Mouse (Mus musculus): ENCODE data around the gene Kat6b. TPM values are rescaled to one million over a fixed set of nuclear protein-coding genes. Genes with fewer than 3 reads are reported as not detected.
A peak's percentile ranks its signal among the peaks of the same experiment; 100 is the strongest.

The Kat6b gene
- polyA plus RNA-seq, 1 experiment = 124 TPM

- peak overlapping the region; percentile 97 for H3K27ac ChIP-seq (ENCODE audit: insufficient read depth, low read depth, low read length)
- H3K4me3 ChIP-seq (ENCODE audit: insufficient read depth, low read depth, low read length) = peak overlapping the region; percentile 99
- no peak for TF ChIP-seq CTCF (IDR thresholded peaks at IDR 0.05; ENCODE audit: insufficient read depth, low read depth, low read length)
- peaks cover 6% of the 10 kb centered on the region for H3K4me1 ChIP-seq (ENCODE audit: control insufficient read depth, insufficient read depth, low read length)
- 8% methylated on average over 7 of the region's 7 CpGs for WGBS
Observed at GRCm38 (mm10) chr14:21498361-21498996, 17.2 kb downstream of the Kat6b start.

DNA sequence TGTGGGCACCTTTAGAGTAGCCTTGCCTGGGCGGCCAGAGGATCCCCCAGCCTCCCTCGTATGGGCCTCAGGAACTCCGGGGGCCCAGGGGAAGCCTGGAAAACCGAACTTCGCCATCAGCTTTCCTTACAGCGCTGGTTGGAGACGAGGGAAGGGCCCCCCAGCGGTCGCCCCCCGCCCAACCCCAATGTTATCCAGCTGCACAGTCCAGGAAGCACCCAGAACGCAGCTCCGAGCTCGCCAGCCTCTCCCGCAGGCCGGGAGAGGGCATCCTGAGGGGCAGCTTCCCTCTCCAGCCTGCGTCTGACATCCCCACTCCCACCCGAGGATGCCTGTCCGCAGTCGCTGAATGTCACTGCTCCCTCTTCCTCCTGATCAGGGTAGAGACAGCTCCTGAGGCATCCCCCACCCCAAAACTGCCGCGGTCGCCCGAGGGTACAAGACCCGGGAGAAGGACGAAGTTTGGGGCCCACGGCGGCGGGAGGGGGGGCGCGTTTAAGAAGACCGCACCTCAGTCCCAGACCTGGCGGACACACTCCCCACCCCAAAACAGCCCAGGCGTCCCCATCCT lies 17.9 kb downstream of the Kat6b start:
- Histone ChIP-seq H3K4me1 (ENCODE audit: control insufficient read depth, insufficient read depth, low read length) (peaks cover 6% of the 10 kb centered on the region), H3K27ac (ENCODE audit: insufficient read depth, low read depth, low read length) (peak overlapping the region; percentile 97), H3K4me3 (ENCODE audit: insufficient read depth, low read depth, low read length) (peak overlapping the region; percentile 99)
- 0% methylated on average over 33 of the region's 33 CpGs for WGBS
- TF ChIP-seq POLR2A (IDR thresholded peaks at IDR 0.05; ENCODE audit: insufficient read depth, low read depth, low read length) = no peak; the same call in 1 of the 2 replicates
- no peak for TF ChIP-seq CTCF (IDR thresholded peaks at IDR 0.05; ENCODE audit: insufficient read depth, low read depth, low read length)

- Histone ChIP-seq H3K4me3 (ENCODE audit: insufficient read depth, low read depth, low read length) (peak overlapping the region; percentile 99), H3K27ac (ENCODE audit: insufficient read depth, low read depth, low read length) (peak overlapping the region; percentile 100), H3K4me1 (ENCODE audit: control insufficient read depth, insufficient read depth, low read length) (peaks cover 6% of the 10 kb centered on the region)
- TF ChIP-seq CTCF (IDR thresholded peaks at IDR 0.05; ENCODE audit: insufficient read depth, low read depth, low read length) (no peak), POLR2A (IDR thresholded peaks at IDR 0.05; ENCODE audit: insufficient read depth, low read depth, low read length) (peak; percentile 13; the same call in 1 of the 2 replicates)
- 1% methylated on average over 54 of the region's 57 CpGs for WGBS
Observed at GRCm38 (mm10) chr14:21499631-21500153, 18.5 kb downstream of the Kat6b start.

DNA sequence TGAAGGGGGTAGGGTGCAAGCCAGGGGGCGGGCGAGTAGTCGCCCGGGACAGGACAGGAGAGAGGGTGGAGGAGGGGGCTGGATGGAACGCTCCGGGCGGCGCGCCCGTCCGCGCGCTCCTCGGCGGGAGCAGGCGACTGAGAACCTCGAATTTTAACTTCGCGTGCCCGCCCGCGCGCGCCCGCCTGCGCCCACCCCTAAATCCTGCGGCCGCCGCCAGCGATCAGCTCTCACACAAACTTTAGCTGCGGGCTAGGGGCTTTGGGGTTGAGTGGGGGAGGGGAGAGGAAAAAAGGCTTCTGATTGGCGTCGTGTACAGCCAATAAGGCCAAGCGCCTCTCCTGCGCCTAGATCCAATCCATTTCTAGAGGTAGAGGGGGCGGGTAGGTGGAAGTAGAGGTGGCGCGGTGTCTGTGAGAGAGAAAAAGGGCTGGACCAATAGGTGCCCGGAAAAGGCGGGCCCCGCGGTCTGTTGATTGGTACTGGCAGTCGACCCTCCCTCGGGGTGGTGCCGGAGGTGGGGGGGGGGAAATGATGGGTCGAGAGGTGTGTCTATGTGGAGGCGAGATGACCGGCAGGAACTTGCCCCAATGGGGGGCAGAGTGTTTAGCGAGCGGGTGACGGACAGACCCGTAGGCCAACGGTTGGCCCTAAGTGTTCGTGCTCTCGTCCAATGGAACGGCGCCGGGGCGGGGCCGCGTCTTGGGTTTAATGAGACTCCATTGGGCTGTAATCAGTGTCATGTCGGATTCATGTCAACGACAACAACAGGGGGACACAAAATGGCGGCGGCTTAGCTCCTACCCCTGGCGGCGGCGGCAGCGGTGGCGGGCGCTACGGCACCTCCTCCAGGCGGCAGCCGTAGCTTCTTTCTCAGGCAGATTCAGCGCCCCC lies 19.2 kb downstream of the Kat6b start:
- H3K27ac ChIP-seq (ENCODE audit: insufficient read depth, low read depth, low read length) = peak overlapping the region; percentile 100
- under 1% methylated on average over 75 of the region's 75 CpGs for WGBS

DNA sequence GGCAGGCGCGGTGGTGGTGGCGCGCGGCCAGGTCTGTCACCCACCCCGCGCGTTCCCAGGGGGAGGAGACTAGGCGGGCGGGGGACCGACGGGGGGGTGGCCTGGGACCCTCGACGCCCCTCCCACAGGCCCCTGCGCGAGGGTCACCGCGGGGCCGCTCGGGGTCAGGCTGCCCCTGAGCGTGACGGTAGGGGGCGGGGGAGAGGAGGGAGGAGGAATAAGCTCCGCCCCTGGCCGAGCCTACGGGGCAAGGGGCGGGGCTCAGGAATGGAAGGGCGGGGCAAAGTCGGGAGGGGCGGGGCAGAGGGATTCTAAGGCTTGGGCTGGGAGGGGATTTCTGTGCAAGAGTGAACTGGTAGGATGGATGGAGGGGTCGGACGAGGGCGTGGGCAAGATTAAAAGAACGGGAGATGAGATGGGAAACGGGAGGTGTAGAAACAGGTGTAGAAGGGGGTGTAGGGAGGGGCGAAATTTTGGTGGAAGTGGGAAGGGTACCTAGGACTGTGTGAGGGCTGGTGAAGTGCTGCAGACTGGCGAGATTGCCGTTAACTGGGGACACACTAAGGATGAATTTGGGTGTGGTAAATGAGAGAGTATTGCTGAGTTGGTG lies 19.9 kb downstream of the Kat6b start:
- H3K27ac ChIP-seq (ENCODE audit: insufficient read depth, low read depth, low read length) = peak overlapping the region; percentile 97
- WGBS = 1% methylated on average over 38 of the region's 38 CpGs
- peaks cover 6% of the 10 kb centered on the region for H3K4me1 ChIP-seq (ENCODE audit: control insufficient read depth, insufficient read depth, low read length)
- H3K4me3 ChIP-seq (ENCODE audit: insufficient read depth, low read depth, low read length) = peak overlapping the region; percentile 99
- TF ChIP-seq POLR2A (IDR thresholded peaks at IDR 0.05; ENCODE audit: insufficient read depth, low read depth, low read length) = no peak
- TF ChIP-seq CTCF (IDR thresholded peaks at IDR 0.05; ENCODE audit: insufficient read depth, low read depth, low read length) = no peak

More for the DNA sequence above, 19.2 kb downstream of the Kat6b start:
- peak overlapping the region; percentile 99 for H3K4me3 ChIP-seq (ENCODE audit: insufficient read depth, low read depth, low read length)
- TF ChIP-seq CTCF (IDR thresholded peaks at IDR 0.05; ENCODE audit: insufficient read depth, low read depth, low read length) = 0 out of 2 replicates have a peak, but pooled peaks have one; percentile 20
- TF ChIP-seq POLR2A (IDR thresholded peaks at IDR 0.05; ENCODE audit: insufficient read depth, low read depth, low read length) = peak; percentile 65; the same call in 1 of the 2 replicates
- H3K4me1 ChIP-seq (ENCODE audit: control insufficient read depth, insufficient read depth, low read length) = peaks cover 6% of the 10 kb centered on the region

DNA sequence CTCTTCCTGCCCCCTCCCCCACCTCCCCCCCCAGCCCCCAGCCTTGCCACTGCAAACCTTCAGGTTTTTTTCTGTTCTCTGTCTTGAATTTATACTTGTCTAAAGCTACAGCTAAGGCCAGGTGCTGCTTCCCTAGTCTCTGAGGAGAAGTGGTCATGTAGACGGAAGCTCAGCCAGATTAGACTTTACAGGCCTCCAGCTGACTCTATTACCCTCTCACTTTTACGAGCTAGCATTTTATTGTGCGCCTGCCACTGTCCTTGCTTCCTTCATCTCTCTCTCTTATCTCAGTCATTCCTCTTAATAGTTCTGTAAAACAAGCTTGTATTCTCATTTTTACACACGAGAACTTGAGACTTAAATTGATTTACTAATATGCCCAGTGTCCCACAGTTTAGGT lies 23.8 kb downstream of the Kat6b start:
- 63% methylated on average over 4 of the region's 4 CpGs for WGBS
- Histone ChIP-seq H3K4me1 (ENCODE audit: control insufficient read depth, insufficient read depth, low read length) (peaks cover 3% of the 10 kb centered on the region), H3K27ac (ENCODE audit: insufficient read depth, low read depth, low read length) (no peak overlapping the region), H3K4me3 (ENCODE audit: insufficient read depth, low read depth, low read length) (no peak overlapping the region)
- TF ChIP-seq POLR2A (IDR thresholded peaks at IDR 0.05; ENCODE audit: insufficient read depth, low read depth, low read length) (no peak), CTCF (IDR thresholded peaks at IDR 0.05; ENCODE audit: insufficient read depth, low read depth, low read length) (no peak)

GRCm38 (mm10) chr14:21507046-21507445 lies 25.8 kb downstream of the Kat6b start:
- TF ChIP-seq POLR2A (IDR thresholded peaks at IDR 0.05; ENCODE audit: insufficient read depth, low read depth, low read length) (no peak), CTCF (IDR thresholded peaks at IDR 0.05; ENCODE audit: insufficient read depth, low read depth, low read length) (no peak)
- Histone ChIP-seq H3K4me1 (ENCODE audit: control insufficient read depth, insufficient read depth, low read length) (peaks cover 3% of the 10 kb centered on the region), H3K27ac (ENCODE audit: insufficient read depth, low read depth, low read length) (no peak overlapping the region), H3K4me3 (ENCODE audit: insufficient read depth, low read depth, low read length) (no peak overlapping the region)
- 46% methylated on average over 5 of the region's 5 CpGs for WGBS

- TF ChIP-seq CTCF (IDR thresholded peaks at IDR 0.05; ENCODE audit: insufficient read depth, low read depth, low read length) (no peak), POLR2A (IDR thresholded peaks at IDR 0.05; ENCODE audit: insufficient read depth, low read depth, low read length) (no peak)
- H3K27ac ChIP-seq (ENCODE audit: insufficient read depth, low read depth, low read length) = no peak overlapping the region; the same call in 1 of the 2 replicates
- WGBS = 57% methylated on average over 3 of the region's 3 CpGs
- no peak overlapping the region for H3K4me3 ChIP-seq (ENCODE audit: insufficient read depth, low read depth, low read length)
- H3K4me1 ChIP-seq (ENCODE audit: control insufficient read depth, insufficient read depth, low read length) = peaks cover 2% of the 10 kb centered on the region
Observed at GRCm38 (mm10) chr14:21509111-21509905, 28.1 kb downstream of the Kat6b start.
